Mouse (Mus musculus) hindbrain, embryonic 11.5 days (tissue): ENCODE measurements around the gene Larp4b. TPM values are rescaled to one million over a fixed set of nuclear protein-coding genes. Genes with fewer than 3 reads are reported as not detected.

Experiments used
- ATAC-seq: fragments of 200-750 bp; cut with Nextera tagmentation; 2 replicates; pipeline ENCODE4 v1.8.0; 2017; ENCODE audit warnings: mild to moderate bottlenecking, moderate TSS enrichment, moderate library complexity; ENCODE audit not compliant: low FRiP score
- DNase-seq: peaks from one replicate; pipeline ENCODE4 v3.0.0-alpha.2; 2015; ENCODE audit warnings: low spot score
- H3K27ac ChIP-seq: fragments of 300-500 bp; sonication (generic); 2 replicates; pipeline ENCODE4 v1.5.1; 2014; ENCODE audit warnings: mild to moderate bottlenecking, low read depth, low read length
- H3K27me3 ChIP-seq: fragments of 300-500 bp; sonication (generic); 2 replicates; pipeline ENCODE4 v1.6.1; 2014; ENCODE audit warnings: mild to moderate bottlenecking, low read length, moderate library complexity, mixed read lengths; ENCODE audit not compliant: control insufficient read depth, insufficient read depth
- H3K36me3 ChIP-seq: fragments of 300-500 bp; sonication (generic); 2 replicates; pipeline ENCODE4 v1.6.1; 2014; ENCODE audit warnings: mild to moderate bottlenecking, low read length, moderate library complexity, mixed read lengths; ENCODE audit not compliant: control insufficient read depth, insufficient read depth
- H3K4me1 ChIP-seq: fragments of 300-500 bp; sonication (generic); replicated peaks from 2 replicates; pipeline ENCODE4 v1.6.1; 2014; ENCODE audit warnings: low read length, mixed read lengths; ENCODE audit not compliant: control insufficient read depth, insufficient read depth
- H3K4me2 ChIP-seq: fragments of 300-500 bp; sonication (generic); replicated peaks from 2 replicates; pipeline ENCODE4 v1.6.1; 2014; ENCODE audit warnings: mild to moderate bottlenecking, low read depth, low read length
- H3K4me3 ChIP-seq: fragments of 300-500 bp; sonication (generic); 2 replicates; pipeline ENCODE4 v1.5.1; 2014; ENCODE audit warnings: low read depth, low read length
- H3K9ac ChIP-seq: fragments of 300-500 bp; sonication (generic); 2 replicates; pipeline ENCODE4 v1.6.1; 2014; ENCODE audit warnings: low read depth, low read length
- H3K9me3 ChIP-seq: fragments of 300-500 bp; sonication (generic); 2 replicates; pipeline ENCODE4 v1.6.1; 2016; ENCODE audit warnings: low read length; ENCODE audit not compliant: control insufficient read depth
- WGBS: fragments of 180-500 bp; shearing (Covaris S2); extraction: QIAGEN DNeasy Blood & Tissue Kit; methylation state at CpG from one replicate; pipeline ENCODE4 v1.1.7; 2014; 5-methylcytosine and 5-hydroxymethylcytosine counted together
- polyA plus RNA-seq: library from polyadenylated mRNA; unstranded; fragments of >200 nt; fragmentation: Nextera tagmentation; extraction: Ambion mirVana; gene quantifications from 2 replicates; pipeline ENCODE4 v1.2.1, GENCODE M21; 2014

Gene Larp4b
- polyA plus RNA-seq, 1 experiment from 2014 or later: 36.0 TPM

DNA sequence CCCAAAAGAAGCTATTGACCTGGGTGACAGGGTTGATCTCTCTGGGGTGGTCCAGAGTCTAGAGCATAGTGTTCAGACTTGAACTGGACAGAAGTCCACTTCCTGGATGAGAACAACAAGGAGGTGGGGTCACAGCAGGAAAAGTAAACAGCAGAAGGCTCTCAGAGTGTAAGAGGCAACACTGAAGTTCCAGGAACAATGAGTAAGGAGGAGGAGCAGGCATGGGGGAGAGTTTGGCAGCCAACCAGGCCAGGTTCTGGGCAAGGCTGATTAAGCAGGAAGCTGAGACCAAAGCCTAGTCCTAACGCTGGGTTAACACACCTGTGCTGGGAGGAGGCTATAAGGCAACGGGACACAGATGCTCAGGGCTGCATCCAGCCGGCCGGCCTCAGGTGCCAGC, 19.9 kb upstream of the Larp4b start:
- DNase-seq (no peak), ATAC-seq (no peak)
- Histone ChIP-seq H3K27me3 (no peaks in the 10 kb centered on the region), H3K9me3 (no peaks in the 10 kb centered on the region), H3K4me1 (no peaks in the 10 kb centered on the region), H3K36me3 (no peaks in the 10 kb centered on the region), H3K4me2 (no peak overlapping the region), H3K27ac (no peak overlapping the region), H3K4me3 (no peak overlapping the region), H3K9ac (no peak overlapping the region)
- WGBS: 64% methylated on average over 4 of the region's 4 CpGs

DNA sequence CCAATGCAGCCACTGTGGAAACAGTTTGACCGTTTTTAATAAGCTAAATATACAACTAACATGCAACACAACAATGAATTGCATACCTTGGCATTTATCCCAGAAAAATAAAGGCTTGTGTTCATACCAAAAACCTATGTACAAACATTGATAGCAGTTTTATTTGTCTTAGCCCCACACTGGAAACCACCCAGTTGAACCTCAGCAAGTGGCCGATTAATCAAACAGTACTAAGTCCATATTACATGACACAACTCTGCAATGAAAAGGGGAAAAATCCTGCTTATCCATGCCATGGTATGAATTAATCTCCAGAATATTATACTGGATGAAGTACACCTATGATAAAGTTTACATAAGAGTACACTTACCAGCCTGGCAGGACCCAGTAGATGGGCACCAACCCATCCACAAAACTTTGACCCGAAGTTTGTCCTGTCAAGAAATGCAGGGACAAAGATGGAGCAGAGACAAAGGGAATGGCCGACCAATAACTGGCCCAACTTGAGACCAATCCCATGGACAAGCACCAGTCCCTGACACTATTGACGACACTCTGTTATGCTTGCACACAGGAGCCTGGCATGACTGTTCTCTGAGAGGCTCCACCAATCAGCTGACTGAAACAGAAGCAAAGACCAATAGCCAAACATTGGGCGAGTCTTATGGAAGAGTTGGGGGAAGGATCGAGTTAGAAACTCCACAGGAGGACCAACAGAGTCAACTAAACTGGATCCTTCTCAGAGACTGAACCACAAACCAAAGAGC, 17.7 kb upstream of the Larp4b start:
- H3K4me3 ChIP-seq: no peak overlapping the region
- ATAC-seq: no peak
- no peak overlapping the region for H3K4me2 ChIP-seq
- WGBS: 87% methylated on average over 7 of the region's 7 CpGs
- no peak for DNase-seq
- H3K27me3 ChIP-seq: no peaks in the 10 kb centered on the region
- H3K9me3 ChIP-seq: no peaks in the 10 kb centered on the region
- no peak overlapping the region for H3K27ac ChIP-seq
- H3K36me3 ChIP-seq: no peaks in the 10 kb centered on the region
- no peaks in the 10 kb centered on the region for H3K4me1 ChIP-seq
- H3K9ac ChIP-seq: no peak overlapping the region

DNA sequence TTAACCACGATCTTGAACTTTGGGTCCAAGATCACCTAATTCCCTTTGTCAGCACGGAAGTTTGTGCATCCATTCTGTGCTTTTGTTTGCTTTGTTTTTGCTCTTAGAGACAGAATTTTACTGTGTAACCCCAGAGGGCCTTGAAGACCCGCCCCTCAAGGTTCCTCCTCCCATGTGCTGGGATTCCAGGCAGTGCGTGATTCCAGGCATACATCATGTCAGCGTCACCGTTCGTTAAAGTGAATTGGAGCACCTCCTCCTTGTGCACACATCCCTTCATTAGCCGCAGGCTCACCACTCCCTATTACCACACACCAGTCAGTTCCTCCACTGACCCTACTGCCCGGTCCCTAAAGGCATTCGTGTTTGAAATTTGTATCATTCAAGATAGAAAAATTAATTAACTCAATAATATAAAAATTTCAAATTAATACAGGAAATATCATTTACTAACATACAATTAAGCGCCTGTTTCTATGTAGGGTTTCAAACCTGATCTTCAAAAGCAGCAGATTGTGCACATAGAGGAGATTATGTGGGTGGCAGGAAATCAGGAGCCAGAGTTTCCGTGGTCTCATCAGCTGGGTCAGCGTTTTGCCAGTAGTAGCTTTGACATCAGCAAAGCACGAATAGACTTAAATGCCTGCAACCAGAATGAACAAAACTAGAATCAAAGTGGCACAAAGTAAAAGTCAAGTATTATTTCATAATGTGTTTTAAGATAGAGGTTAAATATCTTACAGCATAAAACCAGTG, 11.4 kb upstream of the Larp4b start:
- H3K27ac ChIP-seq: no peak overlapping the region
- 81% methylated on average over 14 of the region's 14 CpGs for WGBS
- H3K9me3 ChIP-seq: no peaks in the 10 kb centered on the region
- DNase-seq (no peak), ATAC-seq (no peak)
- H3K27me3 ChIP-seq: no peaks in the 10 kb centered on the region
- no peak overlapping the region for H3K9ac ChIP-seq
- H3K4me2 ChIP-seq: no peak overlapping the region
- no peaks in the 10 kb centered on the region for H3K36me3 ChIP-seq
- H3K4me3 ChIP-seq: no peak overlapping the region
- no peaks in the 10 kb centered on the region for H3K4me1 ChIP-seq

DNA sequence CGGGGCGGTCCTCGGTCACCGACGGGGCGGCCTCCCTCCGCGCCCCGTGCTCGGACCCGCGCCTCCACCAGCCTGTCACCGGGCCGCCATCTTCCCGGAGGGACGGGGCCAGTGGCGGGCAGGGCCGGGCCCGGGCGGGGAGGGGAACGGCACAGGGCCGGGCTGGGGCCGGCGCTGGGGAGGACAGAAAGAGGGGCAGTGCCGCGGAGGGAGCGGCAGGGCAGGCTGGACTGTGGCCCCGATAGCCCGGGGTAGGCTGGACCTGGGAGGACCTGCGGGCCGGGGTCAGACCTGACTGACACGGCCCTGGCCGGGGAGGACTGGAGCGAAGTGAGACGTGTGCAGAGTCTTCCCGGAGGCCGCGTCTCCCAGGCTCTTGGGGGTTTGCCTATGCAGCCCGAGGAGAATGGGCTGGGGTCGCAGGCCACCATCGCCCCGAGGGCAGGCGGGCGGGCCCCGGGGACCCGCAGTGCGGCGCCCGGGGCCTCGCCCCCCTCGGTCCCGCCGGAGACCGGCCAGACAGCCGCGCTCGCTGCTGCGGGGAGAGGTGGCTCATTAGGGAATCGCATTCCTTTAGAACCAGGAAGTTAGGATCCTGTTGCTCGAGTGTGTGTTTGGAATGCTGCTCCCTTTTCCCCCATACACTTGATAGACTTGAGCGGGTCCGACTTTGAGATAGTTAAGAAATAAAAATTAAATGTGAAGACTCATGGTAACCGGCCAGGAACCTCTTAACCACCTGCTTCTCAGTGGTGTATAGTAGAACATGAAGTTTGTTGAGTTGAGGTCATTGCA, 702 bp downstream of the Larp4b start:
- no peaks in the 10 kb centered on the region for H3K27me3 ChIP-seq
- WGBS: under 1% methylated on average over 58 of the region's 63 CpGs
- no peaks in the 10 kb centered on the region for H3K4me1 ChIP-seq
- peak overlapping the region; percentile 85 for H3K4me2 ChIP-seq
- peak; percentile 53 for DNase-seq
- H3K9ac ChIP-seq: peak overlapping the region; percentile 90
- H3K9me3 ChIP-seq: no peaks in the 10 kb centered on the region
- peak overlapping the region; percentile 87 for H3K27ac ChIP-seq
- ATAC-seq: peak; percentile 77
- no peaks in the 10 kb centered on the region for H3K36me3 ChIP-seq
- peak overlapping the region; percentile 98 for H3K4me3 ChIP-seq

DNA sequence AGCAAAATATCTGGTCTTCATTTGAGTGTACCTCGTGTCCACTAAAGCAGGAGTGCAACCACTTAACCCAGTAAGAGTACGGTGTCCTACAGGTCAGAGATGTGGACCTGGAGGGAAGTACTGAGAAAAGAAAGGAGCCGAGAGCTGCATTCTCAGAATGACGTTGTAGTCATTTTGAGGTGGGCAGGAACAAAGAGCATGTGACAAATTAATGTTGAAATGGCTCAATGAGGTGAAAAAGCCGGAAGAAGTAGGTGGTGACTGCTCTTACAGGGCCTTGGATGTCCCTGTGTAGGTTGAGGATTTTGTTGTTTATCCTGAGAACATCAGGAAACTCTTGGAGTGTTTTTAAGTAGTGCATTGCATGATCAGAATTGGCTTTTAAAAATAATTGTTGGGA, 5.6 kb downstream of the Larp4b start:
- ATAC-seq (no peak), DNase-seq (no peak)
- Histone ChIP-seq H3K4me3 (no peak overlapping the region), H3K27ac (no peak overlapping the region), H3K4me1 (no peaks in the 10 kb centered on the region), H3K9me3 (no peaks in the 10 kb centered on the region), H3K4me2 (no peak overlapping the region), H3K36me3 (no peaks in the 10 kb centered on the region), H3K27me3 (no peaks in the 10 kb centered on the region), H3K9ac (no peak overlapping the region)
- WGBS: 72% methylated on average over 5 of the region's 5 CpGs

DNA sequence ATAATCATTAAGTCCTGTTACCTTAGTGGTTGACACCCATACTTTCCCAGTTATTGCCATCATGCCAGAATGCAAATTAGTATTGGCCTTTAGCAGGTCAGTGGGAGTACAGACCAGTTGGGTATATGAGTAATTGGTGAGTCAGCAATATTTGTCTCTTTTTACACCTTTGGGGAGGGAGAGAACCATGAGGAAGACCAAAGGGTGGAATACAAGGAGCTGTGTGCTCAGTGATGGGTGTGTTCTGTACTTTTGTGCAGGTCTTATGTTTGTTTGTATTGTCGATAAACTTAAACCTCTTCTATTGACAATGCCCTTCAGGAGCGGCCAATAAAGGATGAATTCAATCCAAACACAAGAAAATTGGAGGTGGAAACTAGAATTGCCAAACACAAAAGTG, 6.8 kb downstream of the Larp4b start:
- ATAC-seq (no peak), DNase-seq (no peak)
- Histone ChIP-seq H3K27me3 (no peaks in the 10 kb centered on the region), H3K9me3 (no peaks in the 10 kb centered on the region), H3K4me1 (no peaks in the 10 kb centered on the region), H3K4me2 (no peak overlapping the region), H3K36me3 (no peaks in the 10 kb centered on the region), H3K27ac (no peak overlapping the region), H3K9ac (no peak overlapping the region), H3K4me3 (no peak overlapping the region)
- WGBS: 94% methylated on average over 2 of the region's 2 CpGs

DNA sequence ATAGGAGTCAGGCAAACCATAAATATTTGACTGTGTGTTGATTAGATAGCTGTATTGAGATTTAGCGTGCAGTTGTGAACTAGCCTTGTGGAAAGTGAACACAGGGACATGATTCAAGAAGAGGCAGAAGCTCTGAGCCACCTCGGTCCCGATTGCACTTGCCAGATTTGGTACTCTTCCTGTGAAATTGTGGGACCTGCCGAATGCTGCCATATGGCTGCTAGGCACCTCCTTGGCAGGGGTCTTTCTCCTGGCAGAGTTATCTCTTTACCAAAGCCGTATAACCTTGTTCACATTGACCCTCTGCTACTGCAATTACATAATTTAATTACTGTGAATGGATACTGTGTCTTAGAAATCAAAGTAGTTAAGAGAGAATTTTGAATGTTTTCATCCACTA, 12.6 kb downstream of the Larp4b start:
- H3K36me3 ChIP-seq: no peaks in the 10 kb centered on the region
- no peaks in the 10 kb centered on the region for H3K9me3 ChIP-seq
- H3K9ac ChIP-seq: no peak overlapping the region
- 88% methylated on average over 5 of the region's 5 CpGs for WGBS
- no peak for DNase-seq
- H3K4me1 ChIP-seq: no peaks in the 10 kb centered on the region
- no peak overlapping the region for H3K27ac ChIP-seq
- ATAC-seq: no peak
- no peak overlapping the region for H3K4me2 ChIP-seq
- no peak overlapping the region for H3K4me3 ChIP-seq
- H3K27me3 ChIP-seq: no peaks in the 10 kb centered on the region

DNA sequence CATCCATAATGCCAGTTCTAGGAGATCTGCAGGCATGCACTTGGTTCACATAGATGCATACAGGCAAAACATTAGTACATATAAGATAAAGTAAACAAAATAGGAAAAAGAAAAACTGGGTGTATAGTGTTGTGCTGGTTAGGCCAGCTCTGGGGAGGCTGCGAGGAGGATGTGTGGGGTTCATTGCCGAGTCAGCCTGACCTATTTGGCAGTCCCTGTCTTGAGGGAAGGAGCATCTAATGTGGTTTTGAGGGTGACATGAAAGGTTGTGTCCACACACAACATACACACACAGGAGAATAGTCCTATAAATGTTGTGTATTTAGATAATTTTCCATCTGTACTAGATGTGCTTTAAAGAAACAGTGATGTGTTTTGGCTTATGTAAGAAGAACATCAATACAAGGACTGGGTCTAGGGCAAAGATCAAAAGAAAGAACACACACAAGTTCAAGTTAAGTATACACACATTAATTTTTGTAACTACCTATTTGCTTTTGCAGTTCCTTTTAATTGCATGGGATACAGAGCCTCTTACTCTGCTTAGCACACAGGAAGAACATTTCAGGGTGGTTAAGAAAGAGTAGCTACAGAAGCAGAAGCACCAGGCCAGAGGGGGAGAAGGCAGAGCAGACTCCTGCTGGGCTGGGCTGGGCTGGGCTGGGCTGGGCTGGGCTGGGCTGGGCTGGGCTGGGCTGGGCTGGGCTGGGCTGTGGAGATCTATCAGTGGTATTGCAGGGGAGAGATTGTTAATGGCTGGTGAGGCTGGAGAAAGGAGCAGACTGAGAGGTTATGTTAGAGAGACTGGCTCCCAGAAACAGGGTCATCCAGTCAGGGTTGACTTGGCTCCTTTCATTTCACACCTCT, 13.5 kb downstream of the Larp4b start:
- Histone ChIP-seq H3K27me3 (no peaks in the 10 kb centered on the region), H3K9ac (no peak overlapping the region), H3K4me1 (no peaks in the 10 kb centered on the region), H3K27ac (no peak overlapping the region), H3K9me3 (no peaks in the 10 kb centered on the region), H3K4me2 (no peak overlapping the region), H3K36me3 (no peaks in the 10 kb centered on the region), H3K4me3 (no peak overlapping the region)
- DNase-seq (no peak), ATAC-seq (no peak)
- 84% methylated on average over 2 of the region's 2 CpGs for WGBS
